Mouse (Mus musculus) liver, postnatal 0 days (tissue): ENCODE measurements at regions not wholly inside any gene's neighbourhood (a gene's known extent, or its start where the extent isn't known, plus 50 kb on each side); places are given as distances from the start of the nearest gene placed in this dataset.

Source experiments
- CTCF ChIP-seq: sonication (generic); IDR thresholded peaks from 2 replicates; pipeline ENCODE4 v1.5.1; 2016; ENCODE audit warnings: antibody characterized with exemption, low read depth
- EP300 ChIP-seq: IDR thresholded peaks from 2 replicates; pipeline ENCODE4 v1.6.1; 2016; ENCODE audit warnings: antibody characterized with exemption, low read depth, mild to moderate bottlenecking

DNA sequence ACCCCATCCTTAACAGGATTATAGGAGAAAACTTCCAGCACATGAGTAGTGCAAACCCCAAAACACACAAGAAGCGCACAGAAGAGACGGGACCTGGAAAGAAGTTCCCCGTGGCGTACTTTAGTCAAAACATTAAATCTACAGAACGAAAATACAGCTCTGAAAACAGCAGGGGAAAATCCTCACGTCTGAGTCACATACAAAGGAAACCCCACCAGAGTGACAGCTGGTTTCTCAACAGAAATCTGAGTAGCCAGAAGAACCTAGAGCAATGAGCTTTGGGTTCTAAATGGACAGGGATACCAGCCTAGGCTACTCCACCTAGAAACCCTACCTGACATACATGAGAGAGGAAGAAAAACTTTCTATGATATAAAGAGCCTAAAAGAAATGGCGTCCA is 234.0 kb upstream of the Hs6st1 start:
- TF ChIP-seq CTCF, result no peak
- TF ChIP-seq EP300, result no peak
